Mouse (Mus musculus): Measurements from ENCODE around the gene Phf3.

DNA sequence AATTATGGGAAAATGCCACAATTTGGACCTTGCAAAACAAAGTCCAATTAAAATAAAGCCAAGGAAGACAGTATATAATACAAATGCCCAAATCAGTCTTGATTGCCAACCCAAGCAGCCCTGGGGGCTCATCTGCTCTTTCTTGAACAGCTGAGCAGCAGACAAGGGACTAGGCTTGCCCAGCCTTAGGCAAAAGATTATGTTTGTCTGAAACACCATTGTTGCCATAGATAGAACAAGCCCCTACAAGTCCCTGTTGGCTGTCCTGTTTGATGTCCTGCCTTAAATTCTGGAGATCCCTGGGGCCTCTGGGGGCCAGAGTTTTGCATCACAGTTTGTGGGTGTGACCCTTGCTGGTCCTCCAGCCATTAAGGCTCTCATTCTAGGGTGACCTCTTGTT, 2.0 kb upstream of the Phf3 start:
- TF ChIP-seq GATA1 (IDR thresholded peaks at IDR 0.05; ENCODE audit: low read length) (no peak), TAL1 (IDR thresholded peaks at IDR 0.05; ENCODE audit: low read length) (no peak)
